Mouse (Mus musculus) cerebellum, adult 18-20 months (tissue): Measurements from ENCODE around the gene Svs5.
"Not testable (repeated sequence)": the region's sequence is repeated elsewhere in the genome, so short reads cannot be mapped to it uniquely, and the experiment has no call there.

Experiments
- DNase-seq, 2 experiments: peaks; one replicate each; pipeline ENCODE4 v3.0.0; 2021

The Svs5 gene

DNA sequence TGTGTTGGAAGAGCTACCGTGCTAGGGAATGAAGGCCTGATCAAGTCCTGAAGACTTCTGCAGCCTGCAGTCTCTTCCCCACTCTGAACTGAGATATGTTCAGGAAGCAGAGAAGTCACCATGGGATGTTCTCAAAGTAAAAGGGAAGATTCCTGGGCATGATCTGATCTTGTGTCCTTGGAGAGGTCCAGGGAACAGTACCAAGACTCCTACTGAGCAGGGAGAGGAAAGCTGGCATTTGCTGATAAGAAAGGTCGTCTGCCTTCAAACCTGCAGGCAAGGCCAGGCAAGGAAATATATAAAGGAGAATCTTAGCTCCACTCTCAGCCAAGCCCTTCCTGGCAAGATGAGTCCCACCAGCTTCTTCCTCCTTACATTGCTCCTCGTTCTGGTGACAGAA is at the start of gene Svs5:
TSS of gene Svs5 (plus strand) at position 301 of the 400 bp plus-strand sequence.
- DNase-seq, result not testable (repeated sequence)

DNA sequence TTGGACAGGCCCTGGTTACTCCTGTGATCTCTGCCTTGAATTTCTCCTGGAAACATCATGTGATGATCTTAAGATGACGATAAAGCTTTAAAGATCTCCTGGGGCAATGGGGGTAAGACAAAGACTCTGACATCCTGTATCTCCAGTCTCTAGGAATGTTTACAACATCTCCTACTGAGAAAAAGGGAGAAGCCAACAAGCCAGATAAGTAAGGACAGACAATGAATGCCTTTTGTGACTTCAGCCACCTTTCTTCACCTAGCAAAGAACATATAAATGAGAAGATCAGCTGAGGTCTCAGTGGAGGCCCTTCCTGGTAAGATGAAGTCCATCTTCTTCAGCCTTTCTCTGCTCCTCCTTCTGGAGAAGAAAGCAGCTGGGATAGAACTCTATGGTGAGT is 43.6 kb upstream of the Svs5 start, which contains the start of gene Svs3a:
TSS of gene Svs3a (plus strand) at position 301 of the 400 bp plus-strand sequence.
- DNase-seq, result not testable (repeated sequence)

DNA sequence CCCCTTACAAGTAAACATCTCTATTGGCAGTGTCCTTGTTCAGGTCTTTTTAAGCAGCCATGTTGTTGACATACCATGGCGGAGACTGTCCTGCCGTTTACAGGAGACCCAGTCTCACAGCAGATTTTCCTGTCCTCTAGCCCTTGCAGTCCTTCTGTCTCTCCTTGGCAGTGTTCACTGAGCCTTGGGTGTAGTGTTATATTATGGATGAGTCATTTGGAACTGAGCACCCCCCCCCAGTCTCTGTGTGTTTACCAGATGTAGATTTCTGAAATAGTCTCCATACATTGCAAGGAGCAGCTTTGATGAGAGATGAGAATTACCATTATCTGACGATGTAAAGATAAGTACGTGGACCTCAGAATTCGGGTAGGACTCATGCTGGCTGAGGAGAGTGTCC is 19.9 kb upstream of the Svs5 start:
- DNase-seq, result no peak

DNA sequence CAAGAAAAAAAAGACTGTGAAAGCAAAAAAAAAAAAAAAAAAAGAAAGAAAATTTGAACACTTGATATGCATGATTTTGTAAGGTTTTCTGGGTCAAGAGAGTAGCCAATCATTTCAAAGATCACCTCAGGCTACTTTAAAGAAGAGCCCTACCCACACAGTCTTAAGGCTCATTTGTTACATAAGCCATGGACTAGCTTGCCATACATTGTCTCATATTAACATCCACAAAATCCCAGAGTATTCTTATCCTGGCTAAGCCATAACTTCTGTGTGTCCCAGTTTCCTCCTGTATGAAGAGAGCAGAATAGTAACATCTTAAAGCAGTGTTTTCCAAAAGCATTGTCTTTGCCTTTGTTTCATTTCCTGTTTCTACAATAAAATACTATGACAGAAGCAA is 17.1 kb upstream of the Svs5 start:
- not testable (repeated sequence) for DNase-seq

DNA sequence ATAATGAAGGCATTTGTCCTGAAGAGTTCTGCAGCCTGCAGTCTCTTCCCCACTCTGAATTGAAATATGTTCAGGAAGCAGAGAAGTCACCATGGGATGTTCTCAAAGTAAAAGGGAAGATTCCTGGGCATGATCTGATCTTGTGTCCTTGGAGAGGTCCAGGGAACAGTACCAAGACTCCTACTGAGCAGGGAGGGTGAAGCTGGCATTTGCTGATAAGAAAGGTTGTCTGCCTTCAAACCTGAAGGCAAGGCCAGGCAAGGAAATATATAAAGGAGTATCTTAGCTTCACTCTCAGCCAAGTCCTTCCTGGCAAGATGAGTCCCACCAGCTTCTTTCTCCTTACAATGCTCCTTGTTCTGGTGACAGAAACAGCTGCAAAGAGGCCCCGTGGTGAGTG is 16.1 kb upstream of the Svs5 start, which contains the start of gene Svs6:
TSS of gene Svs6 (plus strand) at position 301 of the 400 bp plus-strand sequence.
- DNase-seq, result not testable (repeated sequence)

DNA sequence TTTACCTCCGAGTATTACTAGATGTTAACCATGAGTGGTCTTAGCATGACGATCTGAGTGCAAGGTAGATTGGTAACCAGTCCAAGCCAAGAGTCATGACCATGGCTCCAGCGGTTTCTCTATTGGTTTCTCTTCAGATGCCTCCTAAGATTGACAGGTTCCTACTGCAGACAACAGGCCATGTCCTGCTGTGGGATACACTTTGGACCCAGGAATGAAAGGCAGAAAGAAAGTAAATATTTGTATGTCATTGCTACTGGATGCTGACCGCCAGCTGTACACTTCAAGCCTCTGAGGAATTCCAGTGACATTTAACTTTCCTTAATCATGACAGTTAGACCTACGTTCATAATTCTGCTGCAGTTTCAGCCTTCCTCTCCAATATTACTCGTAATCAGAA is 11.6 kb upstream of the Svs5 start:
- DNase-seq, result no peak

DNA sequence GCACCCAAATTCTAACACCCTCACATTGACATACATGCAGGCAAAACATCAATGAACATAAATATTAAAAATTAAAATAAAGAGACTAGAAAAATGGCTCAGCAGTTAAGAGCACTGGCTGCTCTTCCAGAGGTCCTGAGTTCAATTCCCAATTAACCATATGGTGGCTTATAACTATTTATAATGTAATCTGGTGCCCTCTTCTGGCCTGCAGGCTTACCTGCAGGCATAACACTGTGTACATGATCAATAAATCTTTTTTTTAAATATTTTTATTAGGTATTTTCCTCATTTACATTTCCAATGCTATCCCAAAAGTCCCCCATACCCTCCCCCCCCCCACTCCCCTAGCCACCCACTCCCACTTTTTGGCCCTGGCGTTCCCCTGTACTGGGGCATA is 11.2 kb downstream of the Svs5 start:
- not testable (repeated sequence) for DNase-seq

DNA sequence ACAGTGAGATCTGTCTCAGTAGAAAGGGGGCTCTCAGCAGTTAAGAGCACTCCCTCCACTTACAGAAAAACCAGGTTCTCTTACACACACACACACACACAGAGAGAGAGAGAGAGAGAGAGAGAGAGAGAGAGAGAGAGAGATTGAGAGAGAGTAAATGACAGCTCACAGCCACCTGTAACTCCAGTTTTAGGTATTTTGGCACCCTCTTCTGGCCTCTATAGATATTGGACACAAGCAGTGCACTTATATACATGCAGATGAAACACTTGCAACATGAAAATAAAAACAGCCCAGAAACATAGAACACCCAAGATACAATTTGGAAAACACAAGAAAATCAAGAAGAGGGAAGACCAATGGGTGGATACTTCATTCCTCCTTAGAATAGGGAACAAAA is 15.2 kb downstream of the Svs5 start:
- not testable (repeated sequence) for DNase-seq

DNA sequence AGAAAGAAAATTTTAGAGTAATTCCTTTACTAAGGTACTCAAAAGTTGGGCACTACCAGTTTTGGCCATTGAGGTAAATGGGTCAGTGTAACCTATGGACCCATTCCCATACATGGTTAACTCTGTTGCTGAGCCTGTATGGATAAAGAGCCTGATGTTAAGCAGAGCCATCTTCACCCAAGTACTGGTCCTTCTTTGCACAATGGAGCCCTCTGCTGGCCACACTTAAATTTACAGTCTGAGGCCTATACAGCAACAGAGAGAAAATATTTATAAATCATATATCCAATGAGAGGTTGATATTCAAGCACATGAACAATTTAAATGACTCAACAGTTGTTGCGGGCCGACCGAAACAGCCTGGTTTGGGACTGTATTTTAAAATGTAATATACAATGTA is 16.4 kb downstream of the Svs5 start:
- peak in 1 of 2 experiments; percentile 13 for DNase-seq

DNA sequence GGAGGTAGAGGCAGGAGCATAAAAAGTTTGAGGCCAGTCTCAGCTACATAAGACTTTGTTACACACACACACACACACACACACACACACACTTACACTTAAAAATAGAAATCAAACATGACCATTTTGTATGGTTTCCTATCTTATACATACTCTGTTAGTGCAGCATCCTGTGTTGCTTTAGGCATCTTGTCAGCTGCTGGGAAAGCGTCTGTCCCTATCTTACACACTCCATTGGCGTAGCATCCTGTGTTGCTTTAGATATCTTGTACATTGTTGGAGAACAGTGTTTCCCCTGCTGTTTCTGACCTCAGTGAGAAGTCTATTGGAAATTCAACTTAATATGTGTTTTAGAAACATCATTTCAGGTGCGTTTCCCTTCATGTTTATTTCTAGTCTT is 20.2 kb downstream of the Svs5 start:
- DNase-seq, result no peak

DNA sequence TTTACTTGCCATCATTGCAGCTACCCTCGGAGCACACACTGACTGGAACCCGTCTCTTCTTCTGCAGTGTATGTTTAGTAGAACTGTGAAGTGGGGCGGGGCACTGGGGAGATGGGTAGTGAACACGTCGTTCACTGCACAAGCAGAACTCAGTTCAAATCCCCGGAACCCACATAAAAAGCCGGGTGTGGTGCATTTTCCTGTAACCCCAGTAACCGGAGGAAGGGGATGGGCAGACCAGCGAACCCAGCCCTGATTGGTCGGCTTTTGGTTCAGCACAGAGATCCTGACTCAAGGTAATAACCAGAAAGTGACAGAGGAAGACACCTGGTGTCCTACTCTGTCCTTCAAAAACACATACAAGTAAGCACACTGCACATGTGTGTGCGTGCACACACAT is 20.8 kb downstream of the Svs5 start:
- DNase-seq, result no peak

DNA sequence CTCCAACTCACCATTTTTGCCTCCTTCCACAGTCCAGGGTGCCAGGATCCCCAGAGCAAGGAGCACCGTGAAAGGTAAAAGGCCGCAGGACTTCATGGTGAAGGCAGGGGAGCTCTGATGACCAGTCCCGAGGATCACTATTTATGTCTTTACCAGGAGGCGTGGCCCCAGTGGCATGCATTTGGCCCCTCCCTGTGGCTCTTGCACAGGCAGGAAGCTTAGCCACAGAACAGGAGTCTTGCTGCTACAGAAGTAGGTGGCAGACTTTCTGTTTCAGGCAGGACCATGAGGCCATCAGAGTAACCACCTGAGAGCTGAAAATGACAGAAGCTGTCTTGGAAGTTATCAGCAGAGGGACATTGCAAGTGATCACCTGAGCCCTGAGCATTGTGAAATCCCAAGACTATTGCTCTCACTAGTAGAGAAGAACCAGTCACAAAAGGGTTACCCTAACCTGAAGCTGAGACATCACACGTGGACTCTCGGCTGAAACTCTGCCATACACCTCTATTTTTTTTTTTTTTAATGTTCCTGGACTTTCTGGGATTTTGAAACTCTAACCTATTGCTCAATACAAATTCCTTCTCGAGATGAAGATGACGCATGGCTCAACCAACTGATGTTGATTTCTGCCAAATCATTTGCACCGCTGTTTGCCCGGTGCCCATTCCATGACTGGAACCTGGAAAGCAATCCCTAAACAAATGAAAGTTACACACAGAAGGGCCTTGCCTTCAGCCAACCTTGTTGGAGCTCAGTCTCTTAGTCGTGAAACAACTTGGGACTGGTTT is 23.8 kb downstream of the Svs5 start:
- no peak for DNase-seq

DNA sequence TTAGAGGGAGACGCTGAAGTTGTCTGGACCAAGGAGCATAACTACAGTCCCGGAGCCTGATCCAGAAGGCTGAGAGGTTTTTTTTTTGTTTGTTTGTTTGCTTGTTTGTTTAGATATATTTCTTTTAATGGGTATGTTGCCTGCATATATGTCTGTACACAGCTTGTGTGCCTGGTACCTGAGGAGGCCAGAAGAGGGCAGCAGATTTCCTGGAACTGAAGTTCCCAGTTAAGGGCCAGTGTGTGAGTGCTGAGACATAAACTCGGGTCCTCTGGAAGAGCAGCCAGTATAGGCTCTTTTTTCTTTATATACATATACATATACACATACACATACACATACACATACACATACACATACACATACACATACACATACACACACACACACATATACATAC is 25.8 kb downstream of the Svs5 start:
- no peak for DNase-seq

DNA sequence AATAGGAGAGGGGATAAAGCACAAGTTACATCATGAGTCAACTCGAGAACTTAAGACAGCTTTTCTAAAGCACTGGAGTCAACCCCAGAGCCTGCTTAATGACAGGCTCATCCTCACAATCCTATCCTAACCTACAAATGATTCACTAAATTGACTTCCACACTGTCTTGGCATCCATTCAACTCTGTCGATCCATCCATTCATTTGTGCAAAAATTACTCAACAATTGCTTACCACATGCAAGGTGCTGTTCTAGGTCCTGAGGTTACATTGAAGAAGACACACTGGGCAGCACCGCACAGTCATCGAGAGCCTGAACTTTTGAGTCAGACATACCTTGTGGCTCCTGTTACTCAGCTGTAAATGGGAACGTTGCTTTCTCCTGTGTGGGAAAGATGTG is 26.5 kb downstream of the Svs5 start:
- DNase-seq, result no peak

DNA sequence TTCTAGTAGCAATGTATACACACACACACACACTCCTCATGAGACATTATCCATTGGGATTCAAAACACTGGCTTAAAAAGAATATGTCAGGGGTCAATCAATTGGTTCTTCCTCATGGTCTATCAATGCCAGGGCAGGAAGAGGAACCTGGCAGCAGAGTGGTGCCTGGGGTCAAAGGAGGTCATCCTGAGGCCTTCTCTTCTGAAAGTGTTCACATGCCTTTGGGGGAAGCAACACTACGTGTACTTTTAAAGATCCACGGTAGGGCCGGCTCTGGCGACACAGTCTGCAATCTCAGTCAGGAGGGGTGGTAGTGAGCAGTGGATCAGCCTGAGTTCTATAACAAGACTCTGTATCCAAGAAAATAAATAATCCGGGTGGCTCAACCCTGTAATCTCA is 27.1 kb downstream of the Svs5 start:
- no peak for DNase-seq

DNA sequence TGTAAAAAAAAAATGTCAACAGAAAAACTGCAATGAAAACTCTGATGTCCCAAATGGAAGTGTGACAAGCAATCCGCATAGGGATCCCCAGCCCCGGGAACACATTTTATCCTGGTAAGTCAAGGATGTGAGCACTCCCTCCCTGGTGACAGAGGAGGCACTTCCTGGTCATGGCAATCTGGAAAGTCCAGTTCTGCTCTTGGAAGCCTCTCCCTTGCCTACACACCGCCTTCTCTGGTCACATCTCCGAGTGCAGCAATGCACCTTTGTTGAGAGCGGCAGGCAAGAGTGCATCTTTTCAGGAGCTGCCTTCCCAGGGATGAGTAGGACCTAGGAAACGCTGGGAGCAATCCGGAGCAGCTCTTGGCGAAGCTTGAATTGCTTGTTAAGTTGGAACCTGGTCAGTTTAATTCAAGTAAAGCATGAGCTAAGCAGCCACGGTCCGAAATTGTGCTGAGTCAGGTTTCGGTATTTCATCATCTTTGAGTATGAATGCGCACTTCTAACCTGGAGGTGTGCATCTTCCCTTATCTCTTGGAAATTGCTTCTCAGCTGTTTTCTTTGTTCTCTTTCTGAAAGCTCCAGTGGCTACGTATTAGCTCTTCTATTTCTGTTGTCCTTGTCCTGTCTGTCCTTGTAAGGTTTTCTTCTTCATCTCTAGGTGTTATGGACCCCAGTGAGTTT is 28.6 kb downstream of the Svs5 start:
- DNase-seq, result no peak

DNA sequence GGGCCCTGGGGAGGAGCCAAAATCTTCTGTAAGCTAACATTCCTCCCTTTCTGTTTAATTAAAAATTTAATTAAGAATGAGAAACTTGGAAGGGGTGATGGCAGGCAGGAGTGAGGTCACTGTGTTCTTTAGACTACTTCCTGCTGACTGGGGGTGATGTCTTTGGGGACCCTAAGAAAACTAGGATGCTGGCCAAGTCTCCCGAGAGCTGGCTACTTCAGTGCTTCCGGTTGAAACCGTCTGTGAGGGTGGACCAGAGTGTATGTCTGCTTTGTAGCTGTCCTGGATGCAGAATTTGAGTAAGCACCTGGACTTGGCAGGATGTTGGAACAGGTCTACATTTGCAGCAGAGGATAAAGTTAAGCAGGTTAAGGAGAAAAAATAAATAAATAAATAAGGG is 34.4 kb downstream of the Svs5 start:
- no peak for DNase-seq

DNA sequence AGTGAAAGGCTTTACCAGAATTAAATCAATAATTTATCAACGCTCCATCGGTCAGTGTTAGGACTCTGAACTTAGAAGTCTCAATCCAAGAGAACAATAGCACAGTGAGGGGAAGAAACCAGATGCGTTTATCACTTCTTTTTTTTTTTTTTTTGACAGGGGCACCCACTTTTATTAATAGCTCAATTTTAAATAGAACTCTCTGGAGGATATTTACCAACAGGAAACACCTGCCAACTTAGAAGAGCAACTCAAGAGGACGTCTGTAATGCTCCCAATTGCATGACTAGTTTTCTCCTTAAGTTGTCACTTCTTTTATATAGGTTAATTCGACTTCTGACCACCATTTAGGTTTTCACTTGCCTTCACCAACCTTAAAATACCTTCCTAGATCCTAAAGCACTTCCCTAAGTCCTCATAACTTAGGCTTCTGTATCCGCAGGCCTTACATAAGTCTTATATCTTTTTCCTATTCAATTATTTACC is 36.1 kb downstream of the Svs5 start:
- no peak for DNase-seq

DNA sequence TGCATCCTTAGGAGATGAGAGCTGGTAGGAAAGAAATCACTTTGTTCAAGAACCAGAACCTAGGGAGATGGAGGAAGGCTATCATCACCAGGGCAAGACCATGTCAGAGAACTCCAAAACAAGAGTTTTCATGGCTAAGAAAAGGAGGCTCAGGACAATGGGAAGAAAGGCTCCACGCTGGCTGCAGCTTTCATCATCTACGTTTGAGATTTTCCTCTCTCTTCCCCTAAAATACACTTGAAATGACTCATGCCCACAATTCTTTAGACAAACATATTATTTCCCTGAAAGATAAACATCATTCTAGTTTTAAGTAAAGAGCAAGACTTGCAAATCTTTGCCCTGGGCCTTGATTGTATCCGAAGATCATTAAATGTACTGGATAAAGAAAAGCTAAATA is 38.8 kb downstream of the Svs5 start:
- DNase-seq, result no peak

DNA sequence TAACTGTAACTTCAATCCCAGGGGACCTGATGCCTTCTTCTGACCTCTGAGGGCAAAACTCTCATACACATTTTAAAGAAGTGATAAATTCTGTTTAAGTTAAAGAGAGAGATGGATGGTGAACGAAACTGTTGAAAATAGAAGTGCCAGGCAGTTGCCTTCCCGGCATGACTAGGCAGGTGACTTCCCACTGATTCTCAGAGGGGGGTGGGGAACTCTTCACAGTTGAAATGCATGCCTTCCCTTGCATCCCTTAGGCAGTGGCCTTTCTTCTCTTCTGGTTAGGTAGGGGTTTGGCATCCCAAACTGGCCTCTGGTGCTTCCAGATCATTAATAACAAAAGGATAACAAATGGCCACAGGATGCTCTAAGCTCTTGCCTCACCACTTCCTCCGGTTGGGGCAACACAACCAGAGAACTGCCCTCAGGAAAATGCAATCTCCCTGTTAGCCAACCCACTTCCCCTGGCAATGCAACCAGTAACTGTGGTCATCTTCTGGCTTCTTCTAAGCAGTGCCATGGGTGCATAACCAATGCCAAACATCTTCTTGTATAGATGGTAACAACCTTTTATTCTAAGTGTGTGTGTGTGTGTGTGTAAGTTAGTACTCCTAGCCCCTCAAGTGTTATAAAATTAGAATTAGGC is 40.0 kb downstream of the Svs5 start:
- no peak for DNase-seq

DNA sequence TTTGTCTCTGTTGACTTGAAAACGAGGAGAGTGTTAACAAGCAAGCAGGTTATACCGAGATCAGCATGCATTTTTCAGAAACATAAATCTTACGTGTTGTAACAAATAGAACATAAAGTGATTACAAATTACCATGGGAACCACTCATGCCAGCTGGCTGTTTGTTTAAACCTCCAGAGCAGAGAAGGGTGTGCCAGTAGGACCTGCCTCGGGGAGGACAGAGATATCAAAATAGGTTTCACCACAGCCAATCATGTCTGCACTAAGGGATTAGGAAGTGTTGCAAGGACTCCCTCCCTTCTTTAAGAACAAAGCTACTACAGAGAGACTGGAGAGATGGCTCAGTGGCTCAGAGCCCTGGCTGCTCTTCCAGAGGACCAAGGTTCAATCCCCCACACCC is 40.6 kb downstream of the Svs5 start:
- no peak for DNase-seq

DNA sequence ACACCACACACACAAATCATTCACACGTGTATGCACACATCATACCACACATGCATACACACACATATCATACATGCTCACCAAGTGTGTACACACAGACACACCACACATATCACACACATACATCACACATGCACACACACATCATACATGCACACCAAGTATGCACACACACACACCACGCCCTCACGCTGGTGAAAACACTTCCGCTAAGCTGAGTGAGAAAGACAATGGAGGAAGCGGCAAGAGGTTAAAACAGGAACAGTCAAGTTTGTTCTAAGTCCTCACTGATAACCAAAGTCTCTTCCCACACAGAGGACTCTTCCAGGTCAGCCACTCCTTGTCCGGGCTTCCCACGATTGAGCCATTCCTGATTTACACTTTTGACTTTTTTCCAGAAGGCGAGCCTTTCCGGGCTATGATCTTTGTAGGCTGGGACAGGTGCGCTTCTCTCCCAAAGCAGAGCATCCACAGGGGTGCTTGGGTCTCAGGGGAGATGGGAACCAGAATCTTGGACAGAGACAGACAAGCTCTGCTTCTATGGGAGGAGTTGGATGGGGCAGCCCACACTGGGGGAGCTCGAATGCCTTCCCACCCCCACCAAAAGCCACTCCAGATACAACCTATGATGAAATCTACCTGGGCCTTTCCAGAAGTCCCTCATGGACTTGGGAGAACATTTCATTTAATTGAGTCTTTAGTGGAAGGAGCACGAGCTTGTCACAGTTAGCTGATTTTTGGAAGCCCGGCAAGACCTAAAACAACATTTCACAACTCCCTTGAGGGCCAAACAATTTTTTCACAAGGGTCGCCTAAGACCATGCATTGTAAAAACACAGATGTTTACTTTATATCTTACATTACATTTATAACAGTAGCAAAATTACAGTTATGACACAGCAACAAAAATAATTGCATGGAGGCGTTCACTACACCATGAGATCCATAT is 45.2 kb downstream of the Svs5 start:
- no peak for DNase-seq

DNA sequence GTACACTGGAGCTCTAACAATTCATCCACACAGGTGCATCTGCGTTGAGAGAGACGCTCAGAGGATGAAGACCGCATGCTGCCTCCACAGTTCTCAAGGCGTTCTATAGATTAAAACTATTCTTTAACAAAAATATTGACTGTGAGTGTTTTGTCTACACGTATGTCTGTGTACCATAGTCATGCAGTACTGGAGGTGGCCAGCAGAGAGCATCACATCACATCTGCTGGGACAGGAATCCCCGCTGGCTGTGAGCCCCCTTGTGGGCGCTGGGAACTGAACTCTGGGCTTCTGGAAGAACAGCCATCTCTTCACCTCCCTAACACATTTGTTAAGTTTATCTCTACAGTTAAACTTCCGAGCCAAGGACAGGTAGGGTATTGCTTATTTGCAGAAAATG is 49.2 kb downstream of the Svs5 start:
- no peak for DNase-seq
